Mouse (Mus musculus) cerebellum, adult 2 months (tissue): ENCODE data around the gene Isg20l2. TPM values are rescaled to one million over a fixed set of nuclear protein-coding genes. Genes with fewer than 3 reads are reported as not detected.
"Not testable (repeated sequence)": the region's sequence is repeated elsewhere in the genome, so short reads cannot be mapped to it uniquely, and the experiment has no call there.

Experiments used
- DNase-seq, 2 experiments: peaks; one replicate each; pipeline ENCODE4 v3.0.0; 2021
- H3K27ac ChIP-seq: fragments of 200-500 bp; 2 replicates; pipeline ENCODE4 v1.5.1; 2012; ENCODE audit warnings: low read length, control low read depth, inconsistent platforms; ENCODE audit not compliant: insufficient read depth
- H3K27me3 ChIP-seq: fragments of 200-500 bp; 2 replicates; pipeline ENCODE4 v1.6.1; 2012; ENCODE audit warnings: inconsistent platforms, mild to moderate bottlenecking, low read length, moderate library complexity; ENCODE audit not compliant: control insufficient read depth, insufficient read depth
- H3K4me1 ChIP-seq: fragments of 200-500 bp; 2 replicates; pipeline ENCODE4 v1.6.1; 2011; ENCODE audit warnings: low read length; ENCODE audit not compliant: control insufficient read depth, insufficient read depth
- H3K4me3 ChIP-seq: fragments of 200-500 bp; replicated peaks from 2 replicates; pipeline ENCODE3; 2011; ENCODE audit warnings: mild to moderate bottlenecking, low read depth, low read length, control low read depth; ENCODE audit not compliant: insufficient read depth
- CTCF ChIP-seq: fragments of 200-500 bp; IDR thresholded peaks from 2 replicates; pipeline ENCODE4 v1.5.1; 2011; ENCODE audit warnings: low read depth, mild to moderate bottlenecking, control low read depth, low read length, moderate library complexity, borderline replicate concordance; ENCODE audit not compliant: insufficient read depth
- POLR2A ChIP-seq: fragments of 200-500 bp; IDR thresholded peaks from 2 replicates; pipeline ENCODE4 v1.6.1; 2011; ENCODE audit warnings: low read length, control low read depth, borderline replicate concordance; ENCODE audit not compliant: insufficient read depth
- WGBS: fragments of 180-500 bp; shearing (Covaris S2); methylation state at CpG from one replicate; pipeline ENCODE4 v1.1.7; 2018; 5-methylcytosine and 5-hydroxymethylcytosine counted together
- polyA plus RNA-seq: library from polyadenylated mRNA; depleted of rRNA; stranded (reverse); fragments of >200 nt; gene quantifications from 2 replicates; pipeline ENCODE4 v1.2.3, GENCODE M21; 2012; rRNA removed

The Isg20l2 gene
- polyA plus RNA-seq, result 15.2 and 15.9 TPM in 2 replicates

GRCm38 (mm10) chr3:87930078-87930795, at the start of gene Isg20l2, which contains the start of gene Rrnad1:
Gene Isg20l2, plus strand, starts transcription at chr3:87930314.
Gene Rrnad1, minus strand, starts transcription at chr3:87930717.
- Histone ChIP-seq H3K27me3 (no peaks in the 10 kb centered on the region), H3K27ac (peak within 1 kb of the TSS; percentile 61), H3K4me3 (peak within 1 kb of the TSS; percentile 89), H3K4me1 (peaks cover 8% of the 10 kb centered on the region)
- under 1% methylated on average over 78 of the region's 78 CpGs for WGBS
- DNase-seq, result peak; percentile 98 to 99
- TF ChIP-seq CTCF (peak; percentile 82), POLR2A (peak; percentile 87)

- no peak for TF ChIP-seq CTCF
- 3% methylated on average over 3 of the region's 3 CpGs for WGBS
- peak overlapping the region; percentile 81 for H3K4me3 ChIP-seq
- no peak for DNase-seq
- no peaks in the 10 kb centered on the region for H3K27me3 ChIP-seq
- H3K27ac ChIP-seq, result no peak overlapping the region
- H3K4me1 ChIP-seq, result peaks cover 5% of the 10 kb centered on the region; the same call in 1 of the 2 replicates
Observed at GRCm38 (mm10) chr3:87884291-87884690, 45.8 kb upstream of the Isg20l2 start.

GRCm38 (mm10) chr3:87884708-87885251, 45.3 kb upstream of the Isg20l2 start:
- TF ChIP-seq CTCF (no peak), POLR2A (no peak)
- Histone ChIP-seq H3K27ac (peak overlapping the region; percentile 52), H3K4me1 (peaks cover 5% of the 10 kb centered on the region; the same call in 1 of the 2 replicates), H3K27me3 (no peaks in the 10 kb centered on the region), H3K4me3 (peak overlapping the region; percentile 81)
- 0% methylated on average over 27 of the region's 28 CpGs for WGBS
- peak in 1 of 2 experiments; percentile 58 for DNase-seq

- peak; percentile 93 to 99 for DNase-seq
- Histone ChIP-seq H3K4me3 (peak within 1 kb of the TSS; percentile 81), H3K27me3 (no peaks in the 10 kb centered on the region), H3K27ac (peak within 1 kb of the TSS; percentile 52), H3K4me1 (peaks cover 5% of the 10 kb centered on the region; the same call in 1 of the 2 replicates)
- TF ChIP-seq POLR2A (peak; percentile 65; the same call in 1 of the 2 replicates), CTCF (no peak)
- under 1% methylated on average over 31 of the region's 33 CpGs for WGBS
Observed at GRCm38 (mm10) chr3:87885281-87886003, 44.7 kb upstream of the Isg20l2 start, which contains the start of gene Prcc. Gene Prcc, minus strand, starts transcription at chr3:87885608.

- H3K4me1 ChIP-seq, result peaks cover 5% of the 10 kb centered on the region; the same call in 1 of the 2 replicates
Observed at GRCm38 (mm10) chr3:87886004-87886365, 44.1 kb upstream of the Isg20l2 start.

GRCm38 (mm10) chr3:87886416-87886815, 43.7 kb upstream of the Isg20l2 start:
- Histone ChIP-seq H3K27me3 (no peaks in the 10 kb centered on the region), H3K4me1 (peaks cover 5% of the 10 kb centered on the region; the same call in 1 of the 2 replicates), H3K27ac (no peak overlapping the region), H3K4me3 (no peak overlapping the region)
- TF ChIP-seq CTCF, result no peak
- TF ChIP-seq POLR2A, result no peak
- WGBS, result 75% methylated on average over 6 of the region's 6 CpGs
- peak in 1 of 2 experiments; percentile 35 for DNase-seq

More at GRCm38 (mm10) chr3:87886004-87886365, 44.1 kb upstream of the Isg20l2 start:
- DNase-seq, result peak in 1 of 2 experiments; percentile 67
- Histone ChIP-seq H3K27me3 (no peaks in the 10 kb centered on the region), H3K4me3 (peak overlapping the region; percentile 71), H3K27ac (no peak overlapping the region)
- 8% methylated on average over 10 of the region's 10 CpGs for WGBS
- TF ChIP-seq POLR2A (no peak), CTCF (no peak)

GRCm38 (mm10) chr3:87887400-87887799, 42.7 kb upstream of the Isg20l2 start:
- H3K4me3 ChIP-seq, H3K27me3 ChIP-seq, DNase-seq, H3K27ac ChIP-seq, H3K4me1 ChIP-seq: not testable (repeated sequence)
- 69% methylated on average over 4 of the region's 4 CpGs for WGBS

- 52% methylated on average over 3 of the region's 3 CpGs for WGBS
- DNase-seq, result no peak
- Histone ChIP-seq H3K4me3 (no peak overlapping the region), H3K4me1 (no peaks in the 10 kb centered on the region), H3K27ac (no peak overlapping the region), H3K27me3 (no peaks in the 10 kb centered on the region)
- no peak for TF ChIP-seq CTCF
- TF ChIP-seq POLR2A, result no peak
Observed at GRCm38 (mm10) chr3:87891481-87891880, 38.6 kb upstream of the Isg20l2 start.
